Comparison of ENCODE assay signal across 21 mouse cellular contexts in genomic region chr11:3686318-3686717, GRCm38 (mm10). TPM values are rescaled to one million over a fixed set of nuclear protein-coding genes. Genes with fewer than 3 reads are reported as not detected.
DNase-seq lines count a peak whose midpoint lies in the region; ATAC-seq and TF ChIP-seq lines count a peak whose summit lies in the region.
"Had no signal": no experiment of that assay in that cellular context is flagged by ENCODE, and none has a peak within 500 bp of the region (broad histone marks: within the 10 kb centered on the region; RNA-seq: fewer than 3 reads in every experiment).

No protein-coding gene starts in this region.

- no peak overlapping the region for H3K4me2 ChIP-seq in kidney, embryonic 15.5 days
- no peak overlapping the region for H3K4me2 ChIP-seq in kidney, embryonic 16.5 days (replicated peaks; ENCODE audit: low read depth, low read length)
- H3K4me2 ChIP-seq: embryonic facial prominence, embryonic 12.5 days; forebrain, embryonic 15.5 days; heart, embryonic 12.5 days; hindbrain, embryonic 12.5 days had no signal

- no peak overlapping the region for H3K4me3 ChIP-seq in kidney, embryonic 15.5 days (replicated peaks)
- H3K4me3 ChIP-seq in kidney, embryonic 16.5 days (ENCODE audit: low read length) = no peak overlapping the region
- H3K4me3 ChIP-seq in lung, adult 2 months (replicated peaks; ENCODE audit: extremely low read depth, low read depth, low read length) = no peak overlapping the region
- no peak overlapping the region for H3K4me3 ChIP-seq in brown adipose tissue, adult 24 weeks (ENCODE audit: insufficient read depth, low read depth, low read length)
- H3K4me3 ChIP-seq in embryonic facial prominence, embryonic 10.5 days = no peak overlapping the region
- H3K4me3 ChIP-seq: embryonic facial prominence, embryonic 12.5 days; forebrain, embryonic 15.5 days; heart, embryonic 12.5 days; hindbrain, embryonic 12.5 days had no signal

- no peak overlapping the region for H3K9ac ChIP-seq in kidney, embryonic 15.5 days
- H3K9ac ChIP-seq in kidney, embryonic 16.5 days (replicated peaks; ENCODE audit: low read length) = no peak overlapping the region
- H3K9ac ChIP-seq: embryonic facial prominence, embryonic 12.5 days; forebrain, embryonic 15.5 days; heart, embryonic 12.5 days; hindbrain, embryonic 12.5 days had no signal

- H3K27me3 ChIP-seq in kidney, embryonic 15.5 days = no peaks in the 10 kb centered on the region
- H3K27me3 ChIP-seq in kidney, embryonic 16.5 days (ENCODE audit: insufficient read depth, low read length) = no peaks in the 10 kb centered on the region
- H3K27me3 ChIP-seq in embryonic facial prominence, embryonic 10.5 days (replicated peaks; ENCODE audit: low read depth, poor library complexity, severe bottlenecking) = no peaks in the 10 kb centered on the region
- H3K27me3 ChIP-seq: CH12.LX; embryonic facial prominence, embryonic 12.5 days; forebrain, embryonic 15.5 days; heart, embryonic 12.5 days; hindbrain, embryonic 12.5 days had no signal

- ATAC-seq in kidney, embryonic 15.5 days (replicated peaks; ENCODE audit: low FRiP score) = no peak
- ATAC-seq in kidney, embryonic 16.5 days (ENCODE audit: low FRiP score, low TSS enrichment) = no peak
- ATAC-seq: forebrain, embryonic 15.5 days; hindbrain, embryonic 16.5 days had no signal

- H3K4me1 ChIP-seq in kidney, embryonic 15.5 days = no peaks in the 10 kb centered on the region
- H3K4me1 ChIP-seq in kidney, embryonic 16.5 days (ENCODE audit: insufficient read depth, low read length) = no peaks in the 10 kb centered on the region
- H3K4me1 ChIP-seq in lung, adult 2 months (ENCODE audit: control insufficient read depth, insufficient read depth, low read length) = peaks cover 4% of the 10 kb centered on the region; the same call in 1 of the 2 replicates
- no peaks in the 10 kb centered on the region for H3K4me1 ChIP-seq in brown adipose tissue, adult 24 weeks (ENCODE audit: control insufficient read depth, insufficient read depth, insufficient read length, low read length)
- H3K4me1 ChIP-seq in embryonic facial prominence, embryonic 10.5 days = no peaks in the 10 kb centered on the region
- H3K4me1 ChIP-seq: embryonic facial prominence, embryonic 12.5 days; forebrain, embryonic 15.5 days; heart, embryonic 12.5 days; hindbrain, embryonic 12.5 days had no signal

- peaks cover 94% of the 10 kb centered on the region for H3K36me3 ChIP-seq in kidney, embryonic 15.5 days
- H3K36me3 ChIP-seq in kidney, embryonic 16.5 days (ENCODE audit: insufficient read depth, low read length) = peaks cover 74% of the 10 kb centered on the region
- peaks cover 100% of the 10 kb centered on the region for H3K36me3 ChIP-seq in embryonic facial prominence, embryonic 10.5 days (replicated peaks)

- DNase-seq in lung, adult 2 months = peak; percentile 27
- no peak for DNase-seq in lung, postnatal 14 days
- DNase-seq in lung, postnatal 25 days (ENCODE audit: low spot score) = peak; percentile 51
- no peak for DNase-seq in embryonic facial prominence, embryonic 10.5 days (ENCODE audit: low spot score)
- DNase-seq in thymus, postnatal 10 days (ENCODE audit: low spot score in 2 of 2) = no peak
- DNase-seq: adrenal gland, adult 2 months; adrenal gland, postnatal 25 days; cerebellum, adult 11 months; cerebellum, adult 8-10 months; cerebellum, postnatal 14 days; embryo, embryonic 11 days; gastrocnemius, postnatal 14 days had no signal

- TF ChIP-seq CTCF in lung, adult 2 months (IDR thresholded peaks at IDR 0.05; ENCODE audit: insufficient read depth, low read length) = no peak

- TF ChIP-seq POLR2A in lung, adult 2 months (IDR thresholded peaks at IDR 0.05; ENCODE audit: borderline replicate concordance, extremely low read depth, low read depth, low read length) = no peak

- peak overlapping the region; percentile 10; the same call in 1 of the 2 replicates for H3K27ac ChIP-seq in kidney, embryonic 15.5 days
- H3K27ac ChIP-seq in kidney, embryonic 16.5 days (ENCODE audit: low read length) = no peak overlapping the region
- peak overlapping the region; percentile 36; the same call in 1 of the 2 replicates for H3K27ac ChIP-seq in brown adipose tissue, adult 24 weeks (replicated peaks; ENCODE audit: low read depth, low read length)
- no peak overlapping the region for H3K27ac ChIP-seq in embryonic facial prominence, embryonic 10.5 days (replicated peaks)
- H3K27ac ChIP-seq: embryonic facial prominence, embryonic 12.5 days; forebrain, embryonic 15.5 days; hindbrain, embryonic 12.5 days had no signal

- WGBS in kidney, embryonic 15.5 days = 92% methylated on average over 2 of the region's 2 CpGs
- WGBS in kidney, embryonic 16.5 days = 96% methylated on average over 2 of the region's 2 CpGs
- WGBS in lung, adult 2 months = 77% methylated on average over 2 of the region's 2 CpGs
- WGBS in embryonic facial prominence, embryonic 10.5 days = 98% methylated on average over 2 of the region's 2 CpGs

- H3K9me3 ChIP-seq in kidney, embryonic 15.5 days (replicated peaks) = no peaks in the 10 kb centered on the region
- H3K9me3 ChIP-seq in kidney, embryonic 16.5 days (ENCODE audit: low read length) = no peaks in the 10 kb centered on the region
- no peaks in the 10 kb centered on the region for H3K9me3 ChIP-seq in embryonic facial prominence, embryonic 10.5 days
- H3K9me3 ChIP-seq: embryonic facial prominence, embryonic 12.5 days; forebrain, embryonic 15.5 days; heart, embryonic 12.5 days; hindbrain, embryonic 12.5 days had no signal

RNA-seq across cellular contexts. Expression of gene Morc2a, which starts 37.3 kb away (rescaled TPM):
- 28.2 and 30.2 TPM in 2 replicates for polyA plus RNA-seq in kidney, embryonic 15.5 days (2015; fragmentation: Nextera tagmentation; extraction: Ambion mirVana)
- polyA plus RNA-seq in kidney, embryonic 16.5 days (2015; fragmentation: Nextera tagmentation; extraction: Ambion mirVana) = 27.5 and 31.2 TPM in 2 replicates
- polyA plus RNA-seq in lung, adult 2 months (2012; rRNA removed) = 7.9 and 11.1 TPM in 2 replicates
- polyA plus RNA-seq in brown adipose tissue, adult 24 weeks (2012; ENCODE audit: insufficient read depth, insufficient read length, missing spikeins) = 5.7 and 7.9 TPM in 2 replicates
- polyA plus RNA-seq in embryonic facial prominence, embryonic 10.5 days (2016; fragmentation: Nextera tagmentation; extraction: Ambion mirVana) = 46.8 and 46.9 TPM in 2 replicates

Comparison
In these comparisons a context has a peak if more than half of its experiments do, and no peak if none do; other contexts are left out.
1. H3K27ac ChIP-seq: peak in kidney, embryonic 15.5 days (single experiment) and brown adipose tissue, adult 24 weeks (single experiment); none in kidney, embryonic 16.5 days (single experiment) and embryonic facial prominence, embryonic 10.5 days (single experiment).
2. DNase-seq: peak in lung, adult 2 months (single experiment) and lung, postnatal 25 days (single experiment); none in lung, postnatal 14 days (single experiment), embryonic facial prominence, embryonic 10.5 days (single experiment) and thymus, postnatal 10 days (0 of 2).